Mouse (Mus musculus): ENCODE data around the gene Nxt1. TPM values are rescaled to one million over a fixed set of nuclear protein-coding genes. Genes with fewer than 3 reads are reported as not detected.

Nxt1 gene
- polyA plus RNA-seq, 1 experiment from 2014 or later = 76.4 TPM

- WGBS = 94% methylated on average over 5 of the region's 5 CpGs
- no peak for ATAC-seq (ENCODE audit: low FRiP score, low read depth)
- Histone ChIP-seq H3K27me3 (replicated peaks) (no peaks in the 10 kb centered on the region), H3K4me2 (replicated peaks) (no peak overlapping the region), H3K9ac (no peak overlapping the region), H3K4me1 (no peaks in the 10 kb centered on the region), H3K4me3 (no peak overlapping the region), H3K9me3 (no peaks in the 10 kb centered on the region), H3K36me3 (peaks cover 77% of the 10 kb centered on the region), H3K27ac (no peak overlapping the region)
These were observed 18.4 kb downstream of the Nxt1 start for GRCm38 (mm10) chr2:148690781-148691180.

- Histone ChIP-seq H3K27ac (no peak overlapping the region), H3K4me2 (replicated peaks) (no peak overlapping the region), H3K27me3 (replicated peaks) (no peaks in the 10 kb centered on the region), H3K9me3 (no peaks in the 10 kb centered on the region), H3K36me3 (peaks cover 43% of the 10 kb centered on the region), H3K9ac (no peak overlapping the region), H3K4me1 (no peaks in the 10 kb centered on the region), H3K4me3 (no peak overlapping the region)
- 78% methylated on average over 5 of the region's 5 CpGs for whole genome bisulfite sequencing
- ATAC-seq (ENCODE audit: low FRiP score, low read depth) = no peak
These were observed 26.2 kb downstream of the Nxt1 start for GRCm38 (mm10) chr2:148698571-148698970.

GRCm38 (mm10) chr2:148706409-148707201, 34.2 kb downstream of the Nxt1 start:
- no peak overlapping the region for H3K27ac ChIP-seq
- ATAC-seq (ENCODE audit: low FRiP score, low read depth) = peak; percentile 75
- H3K9ac ChIP-seq = no peak overlapping the region
- H3K4me2 ChIP-seq (replicated peaks) = no peak overlapping the region
- H3K4me3 ChIP-seq = no peak overlapping the region
- peaks cover 12% of the 10 kb centered on the region; the same call in 1 of the 2 replicates for H3K36me3 ChIP-seq
- no peaks in the 10 kb centered on the region for H3K27me3 ChIP-seq (replicated peaks)
- H3K9me3 ChIP-seq = no peaks in the 10 kb centered on the region
- H3K4me1 ChIP-seq = no peaks in the 10 kb centered on the region
- 78% methylated on average over 15 of the region's 15 CpGs for WGBS

DNA sequence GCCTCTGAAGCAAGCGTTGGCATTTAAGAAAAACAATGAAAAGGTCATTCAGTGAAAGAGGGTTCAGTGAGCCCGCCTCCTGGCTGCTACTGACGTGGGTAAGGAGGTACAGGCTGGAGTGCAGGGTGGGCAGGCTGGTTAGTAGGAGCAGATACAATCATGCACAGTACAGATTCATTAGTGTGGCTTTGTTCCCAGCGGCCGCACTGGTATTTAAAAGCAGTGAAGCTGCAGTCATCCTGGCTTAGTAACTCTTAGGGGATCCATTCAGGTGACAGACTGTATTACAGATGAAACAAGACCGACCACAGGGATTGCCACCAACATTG, 34.8 kb downstream of the Nxt1 start:
- H3K4me2 ChIP-seq (replicated peaks) = no peak overlapping the region
- no peaks in the 10 kb centered on the region for H3K4me1 ChIP-seq
- H3K9me3 ChIP-seq = no peaks in the 10 kb centered on the region
- ATAC-seq (ENCODE audit: low FRiP score, low read depth) = peak; percentile 18; the same call in 1 of the 2 replicates
- peaks cover 12% of the 10 kb centered on the region; the same call in 1 of the 2 replicates for H3K36me3 ChIP-seq
- H3K27me3 ChIP-seq (replicated peaks) = no peaks in the 10 kb centered on the region
- WGBS = 60% methylated on average over 6 of the region's 6 CpGs
- H3K9ac ChIP-seq = no peak overlapping the region
- no peak overlapping the region for H3K4me3 ChIP-seq
- no peak overlapping the region for H3K27ac ChIP-seq

GRCm38 (mm10) chr2:148712326-148712725, 39.9 kb downstream of the Nxt1 start:
- Histone ChIP-seq H3K4me3 (no peak overlapping the region), H3K27ac (no peak overlapping the region), H3K27me3 (replicated peaks) (no peaks in the 10 kb centered on the region), H3K9ac (no peak overlapping the region), H3K4me1 (no peaks in the 10 kb centered on the region), H3K4me2 (replicated peaks) (no peak overlapping the region), H3K36me3 (peaks cover 8% of the 10 kb centered on the region; the same call in 1 of the 2 replicates), H3K9me3 (no peaks in the 10 kb centered on the region)
- ATAC-seq (ENCODE audit: low FRiP score, low read depth) = no peak
- WGBS = 86% methylated on average over 3 of the region's 3 CpGs

DNA sequence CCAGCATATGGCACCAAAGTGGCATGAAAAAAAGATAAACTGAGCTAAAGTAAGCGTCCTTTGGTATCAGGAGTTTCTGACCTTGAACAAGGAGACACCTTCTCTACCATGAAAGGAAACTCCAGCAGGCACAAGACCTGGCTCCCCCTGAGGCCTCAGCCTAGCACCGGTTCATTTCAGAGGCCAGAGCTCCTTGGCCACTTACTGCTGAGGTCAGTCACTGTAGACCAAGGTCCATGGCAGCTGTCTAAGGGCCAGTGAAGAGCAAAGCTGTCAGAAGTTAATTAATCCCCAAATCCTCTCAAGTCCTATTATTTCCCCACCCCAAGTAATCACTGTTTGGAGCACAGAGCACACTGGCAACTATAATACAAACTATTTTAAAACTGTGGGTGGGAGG, 44.7 kb downstream of the Nxt1 start:
- no peak overlapping the region for H3K9ac ChIP-seq

DNA sequence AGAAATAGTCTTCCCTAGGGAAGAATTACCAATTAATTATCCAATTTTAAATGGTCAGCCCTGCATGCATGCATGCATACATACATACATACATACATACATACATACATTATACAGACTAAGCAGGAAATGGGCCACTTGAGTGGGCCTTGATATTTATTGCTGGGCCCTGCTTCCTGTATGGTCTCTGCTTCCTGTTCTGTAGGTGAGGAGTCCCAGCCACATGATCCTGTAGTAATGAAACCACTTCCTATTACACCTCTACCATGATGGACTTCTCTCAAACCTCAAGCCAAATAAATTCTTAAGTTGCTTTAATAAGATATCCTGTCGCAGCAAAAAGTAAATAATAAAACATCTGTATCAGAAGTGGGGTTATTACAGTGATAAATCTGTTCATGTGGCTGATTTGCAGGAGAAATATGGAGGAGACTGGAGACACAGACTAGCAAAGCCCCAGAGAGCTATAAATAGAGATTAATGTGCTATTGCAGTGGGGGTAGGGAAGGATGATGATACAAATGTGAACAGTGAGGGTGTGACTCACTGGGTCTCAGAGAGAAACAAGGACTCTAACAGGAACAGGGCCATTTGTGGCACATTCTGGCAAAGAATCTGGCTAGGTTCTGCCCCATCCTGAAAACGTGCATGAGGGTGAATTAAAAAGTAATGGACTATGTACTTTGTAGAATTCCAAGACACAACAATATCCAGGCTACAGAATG, 47.0 kb downstream of the Nxt1 start:
- Histone ChIP-seq H3K4me2 (replicated peaks) (no peak overlapping the region), H3K9me3 (no peaks in the 10 kb centered on the region), H3K27me3 (replicated peaks) (no peaks in the 10 kb centered on the region), H3K27ac (no peak overlapping the region), H3K36me3 (no peaks in the 10 kb centered on the region), H3K4me3 (no peak overlapping the region), H3K9ac (no peak overlapping the region), H3K4me1 (0 out of 2 replicates have a peak, but pooled peaks cover 5% of the 10 kb centered on the region)
- peak; percentile 83 for ATAC-seq (ENCODE audit: low FRiP score, low read depth)
- 68% methylated on average over 2 of the region's 2 CpGs for WGBS

More for the DNA sequence above, 44.7 kb downstream of the Nxt1 start:
- H3K36me3 ChIP-seq = no peaks in the 10 kb centered on the region
- H3K27ac ChIP-seq = no peak overlapping the region
- H3K4me3 ChIP-seq = no peak overlapping the region
- 81% methylated on average over 2 of the region's 2 CpGs for WGBS
- ATAC-seq (ENCODE audit: low FRiP score, low read depth) = no peak
- H3K4me2 ChIP-seq (replicated peaks) = no peak overlapping the region
- no peaks in the 10 kb centered on the region for H3K27me3 ChIP-seq (replicated peaks)
- no peaks in the 10 kb centered on the region for H3K9me3 ChIP-seq
- 0 out of 2 replicates have a peak, but pooled peaks cover 5% of the 10 kb centered on the region for H3K4me1 ChIP-seq

Other genes starting within 250 kb of the Nxt1 start
- gene Cd93, start 229.0 kb upstream of the Nxt1 start, polyA plus RNA-seq (2016; fragmentation: Nextera tagmentation; extraction: Ambion mirVana) = 7.3 and 8.0 TPM in 2 replicates
- 17.1 and 19.5 TPM in 2 replicates for gene Gzf1, start 8.4 kb downstream of the Nxt1 start, polyA plus RNA-seq (2016; fragmentation: Nextera tagmentation; extraction: Ambion mirVana)
- gene Napb, start 59.9 kb downstream of the Nxt1 start, polyA plus RNA-seq (2016; fragmentation: Nextera tagmentation; extraction: Ambion mirVana) = 28.0 and 33.0 TPM in 2 replicates
- gene Cstl1, start 77.8 kb downstream of the Nxt1 start, polyA plus RNA-seq (2016; fragmentation: Nextera tagmentation; extraction: Ambion mirVana) = not detected in 2 replicates
- not detected in 2 replicates for gene Cst11, start 98.9 kb downstream of the Nxt1 start, polyA plus RNA-seq (2016; fragmentation: Nextera tagmentation; extraction: Ambion mirVana)
- not detected in 2 replicates for gene 8030411F24Rik, start 109.4 kb downstream of the Nxt1 start, polyA plus RNA-seq (2016; fragmentation: Nextera tagmentation; extraction: Ambion mirVana)
- gene Cst12, start 116.8 kb downstream of the Nxt1 start, polyA plus RNA-seq (2016; fragmentation: Nextera tagmentation; extraction: Ambion mirVana) = not detected in 2 replicates
- not detected in 2 replicates for gene Cst8, start 126.2 kb downstream of the Nxt1 start, polyA plus RNA-seq (2016; fragmentation: Nextera tagmentation; extraction: Ambion mirVana)
- gene Cst13, start 147.5 kb downstream of the Nxt1 start, polyA plus RNA-seq (2016; fragmentation: Nextera tagmentation; extraction: Ambion mirVana) = not detected in 2 replicates
- gene Cst9, start 162.5 kb downstream of the Nxt1 start, polyA plus RNA-seq (2016; fragmentation: Nextera tagmentation; extraction: Ambion mirVana) = not detected in 2 replicates
- not detected in 2 replicates for gene 9230104L09Rik, start 192.4 kb downstream of the Nxt1 start, polyA plus RNA-seq (2016; fragmentation: Nextera tagmentation; extraction: Ambion mirVana)
- gene Cst3, start 203.1 kb downstream of the Nxt1 start, polyA plus RNA-seq (2016; fragmentation: Nextera tagmentation; extraction: Ambion mirVana) = 332 and 342 TPM in 2 replicates

Data from neural tube, embryonic 12.5 days (tissue).